Mouse (Mus musculus): ENCODE results near the gene Tmco5. TPM values are rescaled to one million over a fixed set of nuclear protein-coding genes. Genes with fewer than 3 reads are reported as not detected.
A peak's percentile ranks its signal among the peaks of the same experiment; 100 is the strongest.

Gene Tmco5
- not detected in 2 replicates for polyA plus RNA-seq (2015; fragmentation: Nextera tagmentation; extraction: Ambion mirVana)

DNA sequence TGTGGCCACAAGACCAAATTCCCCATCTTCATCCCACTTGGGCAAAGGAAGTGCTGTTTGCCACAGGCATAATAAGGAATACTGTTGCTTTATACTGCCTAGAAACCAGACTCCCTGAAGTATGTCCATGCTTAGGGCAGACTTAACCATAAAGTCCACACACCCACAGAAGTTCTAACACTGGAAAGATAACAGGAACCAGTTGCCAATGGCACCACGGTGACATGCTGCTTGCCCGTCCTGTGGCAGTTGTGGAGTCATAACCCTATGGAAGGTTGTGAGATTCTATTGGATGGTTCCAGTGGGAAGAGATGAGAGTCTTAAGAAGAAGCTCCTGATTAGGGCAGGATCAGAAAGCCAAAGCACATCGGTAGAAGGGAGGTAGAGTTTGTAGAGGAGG lies at the start of gene Tmco5:
Gene Tmco5 (plus strand): TSS at position 301 of the 400 bp plus-strand sequence.
- ATAC-seq (ENCODE audit: insufficient number of reproducible peaks, low FRiP score, low TSS enrichment, low read depth) = no peak
- no peak within 1 kb of the TSS for H3K4me2 ChIP-seq
- no peak within 1 kb of the TSS for H3K4me3 ChIP-seq
- no peaks in the 10 kb centered on the region for H3K36me3 ChIP-seq
- no peaks in the 10 kb centered on the region for H3K9me3 ChIP-seq
- H3K4me1 ChIP-seq = peaks cover 5% of the 10 kb centered on the region; the same call in 1 of the 2 replicates
- 86% methylated on average over 3 of the region's 3 CpGs for WGBS
- H3K27me3 ChIP-seq = no peaks in the 10 kb centered on the region
- no peak within 1 kb of the TSS for H3K27ac ChIP-seq
- H3K9ac ChIP-seq = no peak within 1 kb of the TSS

DNA sequence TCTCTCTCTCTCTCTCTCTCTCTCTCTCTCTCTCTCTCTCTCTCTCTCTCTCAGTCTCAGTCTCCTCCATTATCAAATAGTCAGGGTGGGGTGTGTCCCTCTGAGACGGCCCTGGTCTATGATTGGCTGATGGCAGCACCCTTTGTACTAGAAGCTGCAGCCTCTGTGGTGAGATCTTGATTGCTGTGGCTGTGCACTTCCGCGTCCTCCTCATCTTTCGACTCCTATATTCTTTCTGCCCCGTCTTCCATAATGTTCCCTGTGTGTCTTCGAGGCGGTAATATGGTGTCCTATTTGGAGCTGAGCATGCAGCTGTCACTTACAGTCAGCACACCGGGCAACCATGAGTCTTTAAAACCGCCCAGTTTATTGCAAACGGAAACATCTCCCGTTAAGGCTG lies 46.6 kb upstream of the Tmco5 start:
- WGBS = 68% methylated on average over 11 of the region's 11 CpGs
- no peak overlapping the region for H3K4me3 ChIP-seq
- no peak for ATAC-seq (ENCODE audit: insufficient number of reproducible peaks, low FRiP score, low TSS enrichment, low read depth)
- H3K4me2 ChIP-seq = no peak overlapping the region
- no peaks in the 10 kb centered on the region for H3K36me3 ChIP-seq
- no peak overlapping the region for H3K27ac ChIP-seq
- H3K9ac ChIP-seq = no peak overlapping the region
- no peaks in the 10 kb centered on the region for H3K4me1 ChIP-seq
- no peaks in the 10 kb centered on the region for H3K27me3 ChIP-seq
- no peaks in the 10 kb centered on the region for H3K9me3 ChIP-seq

DNA sequence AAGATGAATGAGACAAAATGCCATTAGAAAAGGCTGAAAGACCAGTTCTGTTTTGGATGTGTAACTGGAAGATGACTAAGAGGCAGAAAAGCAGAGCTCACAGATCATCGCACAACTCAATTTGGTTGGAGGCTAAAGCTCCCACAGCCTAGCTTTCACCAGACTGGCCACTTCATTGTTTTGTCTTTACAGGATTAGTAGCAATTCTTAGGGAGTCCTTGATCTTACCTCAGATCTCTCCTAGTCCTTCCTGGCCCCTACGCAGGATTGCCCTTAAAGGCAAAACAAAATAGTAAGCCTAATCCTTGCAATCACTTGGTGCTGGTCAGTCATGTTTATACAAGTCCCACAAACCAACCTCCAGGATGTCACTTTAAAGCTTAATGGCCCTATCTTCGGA lies 40.7 kb upstream of the Tmco5 start:
- H3K4me1 ChIP-seq = no peaks in the 10 kb centered on the region
- H3K4me2 ChIP-seq = no peak overlapping the region
- no peak overlapping the region for H3K4me3 ChIP-seq
- no peaks in the 10 kb centered on the region for H3K27me3 ChIP-seq
- H3K36me3 ChIP-seq = no peaks in the 10 kb centered on the region
- ATAC-seq (ENCODE audit: insufficient number of reproducible peaks, low FRiP score, low TSS enrichment, low read depth) = no peak
- 59% methylated on average over 3 of the region's 3 CpGs for WGBS
- H3K9ac ChIP-seq = no peak overlapping the region
- no peak overlapping the region for H3K27ac ChIP-seq
- no peaks in the 10 kb centered on the region for H3K9me3 ChIP-seq

DNA sequence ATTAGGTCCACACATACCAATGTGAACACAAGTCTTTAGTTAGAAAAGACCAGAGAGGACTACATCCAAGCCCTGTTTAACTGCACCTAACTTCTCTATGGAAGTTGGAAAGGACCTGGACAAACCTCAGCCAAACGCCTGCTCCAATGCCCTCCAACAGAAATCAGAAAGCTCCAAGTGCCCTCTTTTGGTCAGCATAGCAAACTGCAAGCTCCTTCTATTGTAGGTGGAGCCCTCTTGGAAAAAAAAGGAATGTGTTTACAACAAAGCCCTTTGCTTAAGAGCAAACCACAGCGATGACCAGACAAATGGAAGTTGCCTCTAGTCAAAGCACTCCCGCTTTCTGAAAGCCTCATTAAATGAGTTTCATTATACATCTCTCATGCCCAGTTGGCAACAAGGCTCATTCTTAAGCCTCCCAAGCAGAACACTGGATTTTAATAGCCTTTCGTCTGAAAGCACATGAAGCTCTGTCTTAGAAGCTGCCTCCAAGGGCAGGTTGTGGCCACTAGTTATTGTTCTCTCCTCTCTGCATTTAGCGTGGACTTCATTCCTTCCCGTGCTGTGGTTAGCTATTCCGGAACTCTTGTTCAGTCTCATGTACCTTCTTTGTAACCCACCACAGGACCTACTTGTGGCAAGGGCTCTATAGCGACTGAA lies 39.8 kb upstream of the Tmco5 start:
- no peaks in the 10 kb centered on the region for H3K36me3 ChIP-seq
- no peak for ATAC-seq (ENCODE audit: insufficient number of reproducible peaks, low FRiP score, low TSS enrichment, low read depth)
- no peaks in the 10 kb centered on the region for H3K27me3 ChIP-seq
- no peak overlapping the region for H3K9ac ChIP-seq
- H3K9me3 ChIP-seq = no peaks in the 10 kb centered on the region
- no peak overlapping the region for H3K4me3 ChIP-seq
- H3K4me1 ChIP-seq = no peaks in the 10 kb centered on the region
- no peak overlapping the region for H3K27ac ChIP-seq
- H3K4me2 ChIP-seq = no peak overlapping the region
- 40% methylated on average over 8 of the region's 8 CpGs for WGBS

DNA sequence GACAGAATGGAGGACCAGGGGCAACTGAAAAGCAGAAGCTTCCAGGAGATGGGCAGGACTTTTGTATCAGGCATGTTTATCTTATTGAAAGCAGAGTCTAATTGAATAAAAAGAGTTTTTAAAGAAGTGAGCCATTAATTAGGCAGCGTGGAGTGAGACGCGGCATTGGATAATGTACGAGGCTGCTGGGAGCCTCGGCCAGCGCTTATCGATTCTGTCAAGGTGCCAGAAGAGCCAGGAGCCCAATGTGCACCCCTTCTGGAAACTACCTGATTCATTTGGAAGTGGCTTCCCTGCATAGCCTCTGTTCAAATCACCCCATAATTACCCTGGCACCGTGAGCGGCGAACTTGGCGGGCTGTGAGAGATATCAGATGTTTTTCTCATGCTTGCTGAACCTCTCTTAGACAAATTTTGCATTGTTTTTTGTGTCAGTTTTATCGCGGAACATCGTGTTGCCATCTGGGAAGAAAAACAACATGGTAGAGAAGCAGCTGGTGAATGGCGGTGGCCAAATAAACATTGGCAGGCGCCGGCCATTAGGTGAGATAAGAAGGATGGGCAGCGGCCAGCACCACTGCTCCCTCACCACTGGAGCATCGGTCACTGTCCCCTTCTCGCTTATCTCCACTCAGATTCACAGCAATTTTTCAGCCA lies 28.4 kb upstream of the Tmco5 start:
- H3K4me3 ChIP-seq = no peak overlapping the region
- no peaks in the 10 kb centered on the region for H3K9me3 ChIP-seq
- H3K36me3 ChIP-seq = no peaks in the 10 kb centered on the region
- ATAC-seq (ENCODE audit: insufficient number of reproducible peaks, low FRiP score, low TSS enrichment, low read depth) = no peak
- H3K27ac ChIP-seq = no peak overlapping the region
- peaks cover 7% of the 10 kb centered on the region; the same call in 1 of the 2 replicates for H3K4me1 ChIP-seq
- no peak overlapping the region for H3K4me2 ChIP-seq
- H3K9ac ChIP-seq = no peak overlapping the region
- H3K27me3 ChIP-seq = no peaks in the 10 kb centered on the region
- 80% methylated on average over 20 of the region's 20 CpGs for WGBS

DNA sequence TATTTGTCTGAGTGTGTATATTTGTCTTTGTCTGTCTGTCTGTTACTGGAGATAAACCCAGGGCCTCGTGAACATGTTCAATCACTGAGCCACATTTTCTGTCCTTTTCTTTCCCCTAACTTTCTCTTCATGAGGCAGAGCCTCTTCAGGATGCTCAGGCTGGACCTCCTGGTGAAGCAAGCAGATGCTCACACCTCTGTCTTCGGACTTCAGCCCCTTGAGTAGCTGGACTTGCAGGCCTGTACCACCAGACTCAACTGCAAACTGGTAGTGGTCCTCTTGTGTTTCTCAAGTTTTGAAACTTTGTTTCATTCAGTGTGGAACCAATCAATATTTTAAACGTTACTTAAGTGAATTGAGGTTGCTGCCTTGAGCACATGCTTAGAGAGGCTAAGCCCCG lies 27.1 kb upstream of the Tmco5 start:
- WGBS = 75% methylated on average over 4 of the region's 4 CpGs
- ATAC-seq (ENCODE audit: insufficient number of reproducible peaks, low FRiP score, low TSS enrichment, low read depth) = no peak
- H3K27ac ChIP-seq = no peak overlapping the region
- H3K9ac ChIP-seq = no peak overlapping the region
- H3K4me3 ChIP-seq = no peak overlapping the region
- H3K27me3 ChIP-seq = no peaks in the 10 kb centered on the region
- no peaks in the 10 kb centered on the region for H3K36me3 ChIP-seq
- H3K4me1 ChIP-seq = peaks cover 7% of the 10 kb centered on the region; the same call in 1 of the 2 replicates
- H3K9me3 ChIP-seq = no peaks in the 10 kb centered on the region
- H3K4me2 ChIP-seq = no peak overlapping the region

DNA sequence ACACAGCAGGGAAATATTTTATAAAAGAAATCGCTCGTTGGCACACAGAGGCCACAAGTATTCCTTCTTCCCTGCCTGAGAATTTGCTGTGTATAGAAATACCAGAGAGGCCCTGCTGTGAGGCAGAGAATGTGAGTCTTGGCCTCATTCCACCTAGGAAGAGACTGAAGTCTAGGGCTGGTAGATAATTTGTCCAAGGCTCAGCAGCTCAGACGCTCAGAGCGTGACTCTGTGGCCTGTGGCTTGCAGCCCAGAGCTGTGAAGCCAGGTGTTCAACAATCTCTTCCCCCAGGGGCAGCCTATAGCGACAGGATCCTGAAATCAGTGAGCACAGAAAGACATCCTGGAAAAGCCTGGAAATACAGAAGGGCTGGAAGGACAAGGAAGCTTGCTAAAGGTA lies 26.2 kb upstream of the Tmco5 start:
- peak overlapping the region; percentile 50 for H3K27ac ChIP-seq
- 23% methylated on average over 5 of the region's 5 CpGs for WGBS
- H3K9ac ChIP-seq = no peak overlapping the region
- ATAC-seq (ENCODE audit: insufficient number of reproducible peaks, low FRiP score, low TSS enrichment, low read depth) = peak; percentile 55; the same call in 1 of the 2 replicates
- peaks cover 7% of the 10 kb centered on the region; the same call in 1 of the 2 replicates for H3K4me1 ChIP-seq
- H3K4me3 ChIP-seq = no peak overlapping the region
- H3K4me2 ChIP-seq = no peak overlapping the region
- no peaks in the 10 kb centered on the region for H3K9me3 ChIP-seq
- H3K36me3 ChIP-seq = no peaks in the 10 kb centered on the region
- H3K27me3 ChIP-seq = no peaks in the 10 kb centered on the region

DNA sequence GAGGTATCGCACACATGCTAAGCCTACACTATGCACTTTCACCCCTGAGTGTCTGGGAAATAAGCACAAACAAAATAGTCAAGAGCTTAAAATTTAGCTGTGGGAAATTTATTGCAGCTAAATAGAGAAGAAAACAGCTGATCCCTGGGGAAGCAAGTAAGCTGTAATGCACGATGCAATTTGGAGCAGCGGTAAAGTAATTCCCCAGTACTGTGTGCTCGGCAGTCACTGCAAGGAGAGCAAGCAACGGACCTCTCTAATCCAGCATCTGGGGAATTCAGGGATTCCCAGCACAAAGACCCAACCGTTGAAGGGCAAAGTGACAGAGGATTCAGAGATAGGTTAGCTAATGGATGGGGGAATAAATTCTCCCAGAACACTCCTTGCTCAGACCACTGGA lies 19.8 kb upstream of the Tmco5 start:
- H3K9me3 ChIP-seq = no peaks in the 10 kb centered on the region
- no peak overlapping the region for H3K27ac ChIP-seq
- H3K36me3 ChIP-seq = no peaks in the 10 kb centered on the region
- H3K4me2 ChIP-seq = no peak overlapping the region
- ATAC-seq (ENCODE audit: insufficient number of reproducible peaks, low FRiP score, low TSS enrichment, low read depth) = no peak
- no peaks in the 10 kb centered on the region for H3K4me1 ChIP-seq
- WGBS = 44% methylated on average over 6 of the region's 6 CpGs
- H3K9ac ChIP-seq = no peak overlapping the region
- no peaks in the 10 kb centered on the region for H3K27me3 ChIP-seq
- H3K4me3 ChIP-seq = no peak overlapping the region

DNA sequence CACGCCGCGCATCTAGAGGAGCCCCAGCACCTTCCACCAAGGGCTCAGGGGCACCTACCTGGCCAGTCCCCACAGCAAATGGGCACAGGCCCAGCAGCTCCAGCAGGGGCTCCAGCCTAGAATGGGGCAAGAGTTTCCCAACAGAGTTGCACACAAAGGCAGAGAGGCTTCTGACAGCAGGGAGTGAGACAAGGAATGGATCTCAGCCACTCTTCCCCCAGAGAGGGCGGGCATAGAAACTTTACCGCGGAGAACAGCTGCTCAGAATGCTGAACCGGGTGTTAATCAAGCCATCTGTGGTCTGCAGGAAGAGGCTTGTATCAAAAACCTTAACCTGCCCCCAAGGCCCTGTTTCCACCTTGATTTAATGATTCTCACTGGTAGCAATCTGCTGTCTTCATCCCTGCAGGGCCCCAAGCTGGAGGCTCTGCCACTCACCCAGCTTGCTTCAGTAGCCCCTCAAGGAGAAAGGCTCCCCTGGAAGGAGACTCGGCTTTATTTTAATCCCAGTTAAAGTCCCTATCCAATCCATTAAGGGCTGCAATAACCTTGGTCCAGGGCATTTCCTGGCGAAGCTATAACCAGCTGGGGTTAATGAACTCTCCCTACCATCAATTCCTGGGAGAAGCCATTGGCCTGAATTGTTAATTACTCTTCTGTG lies 1.4 kb upstream of the Tmco5 start:
- no peak overlapping the region for H3K4me2 ChIP-seq
- no peaks in the 10 kb centered on the region for H3K27me3 ChIP-seq
- no peak overlapping the region for H3K4me3 ChIP-seq
- 34% methylated on average over 9 of the region's 9 CpGs for WGBS
- no peak for ATAC-seq (ENCODE audit: insufficient number of reproducible peaks, low FRiP score, low TSS enrichment, low read depth)
- H3K9me3 ChIP-seq = no peaks in the 10 kb centered on the region
- no peak overlapping the region for H3K9ac ChIP-seq
- H3K36me3 ChIP-seq = no peaks in the 10 kb centered on the region
- H3K4me1 ChIP-seq = peaks cover 5% of the 10 kb centered on the region; the same call in 1 of the 2 replicates
- H3K27ac ChIP-seq = no peak overlapping the region

DNA sequence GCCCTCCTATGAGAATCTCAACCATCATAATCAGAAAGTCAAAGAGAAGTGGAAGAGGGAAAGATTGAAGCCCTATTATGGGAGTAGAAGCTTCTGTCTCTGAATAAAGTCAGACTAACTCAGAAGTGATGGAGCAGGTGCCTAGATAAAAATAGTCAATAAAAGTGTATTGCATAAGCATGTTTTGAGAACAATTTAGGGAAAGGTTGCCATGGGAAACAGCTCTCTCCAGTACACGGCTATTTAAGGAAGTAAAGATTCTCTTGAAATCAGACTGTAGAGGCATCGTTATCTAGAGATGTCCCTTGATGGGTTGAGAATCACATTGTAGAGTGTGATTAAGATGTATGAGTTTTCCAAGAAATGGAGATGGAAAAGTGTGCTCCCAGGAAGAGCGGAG lies 1.2 kb downstream of the Tmco5 start:
- 91% methylated on average over 3 of the region's 3 CpGs for WGBS
- Histone ChIP-seq H3K27ac (no peak overlapping the region), H3K9ac (no peak overlapping the region), H3K9me3 (no peaks in the 10 kb centered on the region), H3K4me1 (peaks cover 5% of the 10 kb centered on the region; the same call in 1 of the 2 replicates), H3K4me2 (no peak overlapping the region), H3K36me3 (no peaks in the 10 kb centered on the region), H3K27me3 (no peaks in the 10 kb centered on the region), H3K4me3 (no peak overlapping the region)
- no peak for ATAC-seq (ENCODE audit: insufficient number of reproducible peaks, low FRiP score, low TSS enrichment, low read depth)

DNA sequence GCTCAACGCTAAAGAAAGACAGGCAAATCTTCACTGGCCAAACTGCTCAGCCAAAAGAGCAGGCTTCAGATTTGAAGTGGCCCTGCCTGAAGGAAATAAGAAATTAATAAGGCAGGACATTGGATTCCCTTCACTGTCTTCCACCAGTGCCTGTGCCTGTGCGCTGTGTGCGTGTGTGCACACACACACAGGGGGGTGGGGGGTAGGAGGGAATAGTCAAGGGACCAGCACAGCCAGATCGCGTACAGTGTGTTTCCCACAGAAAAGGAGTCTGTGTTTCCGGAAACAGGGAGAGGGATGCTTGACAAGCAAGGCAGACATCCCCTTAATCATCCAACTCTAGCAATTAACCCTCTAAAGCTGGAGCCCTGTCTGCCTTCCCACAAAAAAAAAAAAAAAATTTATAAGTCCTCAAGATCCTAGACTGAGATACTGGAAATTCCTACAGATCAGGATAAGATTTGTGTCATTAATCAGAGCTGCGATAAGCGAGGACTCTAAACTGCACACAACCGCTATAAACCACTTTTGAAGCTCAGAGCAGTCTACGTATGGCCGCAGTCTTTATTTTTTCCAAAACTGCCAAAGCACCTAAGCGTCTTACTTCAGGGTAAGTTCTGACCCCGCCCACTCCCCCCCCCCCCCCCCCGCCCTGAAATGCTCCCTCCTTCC lies 15.0 kb downstream of the Tmco5 start:
- Histone ChIP-seq H3K4me2 (peak overlapping the region; percentile 63), H3K9me3 (no peaks in the 10 kb centered on the region), H3K27ac (no peak overlapping the region), H3K27me3 (no peaks in the 10 kb centered on the region), H3K9ac (no peak overlapping the region), H3K4me1 (peaks cover 7% of the 10 kb centered on the region), H3K4me3 (peak overlapping the region; percentile 35), H3K36me3 (no peaks in the 10 kb centered on the region)
- WGBS = 25% methylated on average over 12 of the region's 14 CpGs
- ATAC-seq (ENCODE audit: insufficient number of reproducible peaks, low FRiP score, low TSS enrichment, low read depth) = peak; percentile 52; the same call in 1 of the 2 replicates

DNA sequence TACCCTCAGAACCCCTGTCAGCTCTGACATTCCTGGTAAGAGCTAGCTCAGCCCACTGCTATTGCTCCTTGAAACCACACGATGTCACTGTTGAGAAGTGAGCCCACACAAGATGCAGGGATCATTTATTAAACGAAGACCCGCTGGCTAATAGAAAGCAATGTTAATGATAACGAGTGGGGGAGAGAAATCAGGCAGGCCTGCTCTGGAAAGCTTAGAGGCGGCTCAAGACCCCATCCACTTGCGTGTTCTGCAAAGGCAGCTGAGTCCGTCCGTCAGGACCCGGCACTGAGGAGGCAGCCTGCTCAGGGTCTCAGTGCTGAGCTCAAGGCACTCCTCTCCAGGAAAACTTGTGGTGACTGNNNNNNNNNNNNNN lies 15.5 kb downstream of the Tmco5 start:
- Histone ChIP-seq H3K4me2 (peak overlapping the region; percentile 63), H3K4me3 (peak overlapping the region; percentile 35), H3K9ac (no peak overlapping the region), H3K9me3 (no peaks in the 10 kb centered on the region), H3K36me3 (no peaks in the 10 kb centered on the region), H3K4me1 (peaks cover 7% of the 10 kb centered on the region), H3K27me3 (no peaks in the 10 kb centered on the region), H3K27ac (no peak overlapping the region)
- ATAC-seq (ENCODE audit: insufficient number of reproducible peaks, low FRiP score, low TSS enrichment, low read depth) = no peak; the same call in 1 of the 2 replicates
- WGBS = under 1% methylated on average over 9 of the region's 9 CpGs

Measured in limb, embryonic 15.5 days (tissue).